Mouse (Mus musculus) lung, embryonic 16.5 days (tissue): ENCODE measurements around the gene Vmn2r88. TPM values are rescaled to one million over a fixed set of nuclear protein-coding genes. Genes with fewer than 3 reads are reported as not detected.
"Not testable (repeated sequence)": the region's sequence is repeated elsewhere in the genome, so short reads cannot be mapped to it uniquely, and the experiment has no call there.

ENCODE experiments used
- ATAC-seq: fragments of 200-750 bp; cut with Nextera tagmentation; 2 replicates; pipeline ENCODE4 v1.8.0; 2017; ENCODE audit warnings: low read depth, mild to moderate bottlenecking, moderate library complexity
- H3K27ac ChIP-seq: fragments of 300-500 bp; sonication (generic); 2 replicates; pipeline ENCODE4 v1.5.1; 2014; ENCODE audit warnings: mild to moderate bottlenecking, control low read depth, low read length
- H3K27me3 ChIP-seq: fragments of 300-500 bp; sonication (generic); 2 replicates; pipeline ENCODE4 v1.6.1; 2014; ENCODE audit warnings: low read depth, low read length, mixed read lengths; ENCODE audit not compliant: control insufficient read depth, insufficient read depth
- H3K36me3 ChIP-seq: fragments of 300-500 bp; sonication (generic); 2 replicates; pipeline ENCODE4 v1.6.1; 2014; ENCODE audit warnings: low read length; ENCODE audit not compliant: control insufficient read depth, insufficient read depth
- H3K4me1 ChIP-seq: fragments of 300-500 bp; sonication (generic); replicated peaks from 2 replicates; pipeline ENCODE4 v1.6.1; 2014; ENCODE audit warnings: low read length, mixed read lengths; ENCODE audit not compliant: control insufficient read depth, insufficient read depth
- H3K4me2 ChIP-seq: fragments of 300-500 bp; sonication (generic); 2 replicates; pipeline ENCODE4 v1.6.1; 2014; ENCODE audit warnings: low read depth, low read length, control low read depth
- H3K4me3 ChIP-seq: fragments of 300-500 bp; sonication (generic); 2 replicates; pipeline ENCODE4 v1.5.1; 2014; ENCODE audit warnings: mild to moderate bottlenecking, low read length, control low read depth
- H3K9ac ChIP-seq: fragments of 300-500 bp; sonication (generic); 2 replicates; pipeline ENCODE4 v1.6.1; 2014; ENCODE audit warnings: low read length, control low read depth
- H3K9me3 ChIP-seq: fragments of 300-500 bp; sonication (generic); 2 replicates; pipeline ENCODE4 v1.6.1; 2016; ENCODE audit warnings: low read length; ENCODE audit not compliant: control insufficient read depth
- WGBS: fragments of 180-500 bp; shearing (Covaris S2); extraction: QIAGEN DNeasy Blood & Tissue Kit; methylation state at CpG from one replicate; pipeline ENCODE4 v1.1.7; 2014; 5-methylcytosine and 5-hydroxymethylcytosine counted together
- polyA plus RNA-seq: library from polyadenylated mRNA; unstranded; fragments of >200 nt; fragmentation: Nextera tagmentation; extraction: Ambion mirVana; gene quantifications from 2 replicates; pipeline ENCODE4 v1.2.1, GENCODE M21; 2015

Gene Vmn2r88
- not detected in 2 replicates for polyA plus RNA-seq

DNA sequence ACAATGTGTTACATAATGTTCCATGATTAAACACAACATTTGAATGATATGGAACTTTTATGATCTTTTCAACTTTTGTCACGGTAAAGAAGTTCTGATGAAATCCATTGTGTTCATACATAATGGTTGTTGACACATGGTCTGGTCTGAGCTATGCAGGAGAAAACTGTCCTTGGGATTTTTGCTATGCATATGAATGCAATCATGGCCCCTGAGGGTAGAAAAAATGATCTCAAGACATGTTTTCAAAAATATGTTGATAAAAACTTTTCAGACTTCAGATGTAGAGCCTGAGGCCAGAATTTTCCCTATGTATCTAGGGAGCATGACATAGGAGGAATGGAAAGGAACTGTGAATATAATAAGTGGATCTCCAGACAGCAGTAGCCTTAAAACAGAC lies at the start of gene Vmn2r88:
Gene Vmn2r88 (plus strand): TSS at position 301 of the 400 bp plus-strand sequence.
- Histone ChIP-seq H3K4me3 (no peak within 1 kb of the TSS), H3K9ac (no peak within 1 kb of the TSS), H3K4me1 (no peaks in the 10 kb centered on the region), H3K27ac (no peak within 1 kb of the TSS), H3K9me3 (no peaks in the 10 kb centered on the region), H3K27me3 (no peaks in the 10 kb centered on the region), H3K36me3 (no peaks in the 10 kb centered on the region), H3K4me2 (no peak within 1 kb of the TSS)
- 69% methylated on average over 1 of the region's 1 CpGs for WGBS
- ATAC-seq = no peak

GRCm38 (mm10) chr14:51361456-51361855 lies 49.2 kb upstream of the Vmn2r88 start, which contains the start of gene Gm7247:
Gm7247 (plus strand) TSS chr14:51361756.
- H3K4me1 ChIP-seq = no peaks in the 10 kb centered on the region

DNA sequence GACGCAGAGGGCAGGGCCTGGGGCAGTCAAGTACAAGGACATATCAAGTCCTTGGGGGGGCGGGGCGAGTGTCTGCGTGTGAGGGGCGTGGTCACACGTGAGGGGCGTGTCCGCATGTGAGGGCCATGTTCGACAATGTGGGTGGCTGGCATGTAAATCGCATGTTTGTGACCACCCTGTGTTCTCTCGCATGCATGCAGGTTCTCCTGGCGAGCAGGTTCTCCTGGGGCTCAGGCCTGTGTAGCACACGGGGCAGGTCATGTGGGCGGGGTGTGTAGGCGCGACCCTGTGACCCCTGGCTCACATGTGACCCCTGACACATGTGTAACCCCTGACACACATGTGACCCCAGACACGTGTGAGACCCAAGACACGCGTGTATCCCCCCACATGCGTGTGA lies 27.8 kb upstream of the Vmn2r88 start:
- H3K4me2 ChIP-seq = no peak overlapping the region
- ATAC-seq = no peak
- no peaks in the 10 kb centered on the region for H3K27me3 ChIP-seq
- no peak overlapping the region for H3K4me3 ChIP-seq
- H3K9me3 ChIP-seq = peaks cover 16% of the 10 kb centered on the region
- H3K4me1 ChIP-seq = no peaks in the 10 kb centered on the region
- no peak overlapping the region for H3K9ac ChIP-seq
- WGBS = 94% methylated on average over 20 of the region's 20 CpGs
- H3K27ac ChIP-seq = no peak overlapping the region
- H3K36me3 ChIP-seq = no peaks in the 10 kb centered on the region

More at GRCm38 (mm10) chr14:51361456-51361855, 49.2 kb upstream of the Vmn2r88 start, which contains the start of gene Gm7247:
- Histone ChIP-seq H3K27me3 (peaks cover 2% of the 10 kb centered on the region; the same call in 1 of the 2 replicates), H3K4me3 (no peak within 1 kb of the TSS), H3K9me3 (no peaks in the 10 kb centered on the region), H3K36me3 (no peaks in the 10 kb centered on the region), H3K4me2 (no peak within 1 kb of the TSS), H3K9ac (no peak within 1 kb of the TSS), H3K27ac (no peak within 1 kb of the TSS)
- ATAC-seq = no peak
- 73% methylated on average over 1 of the region's 1 CpGs for WGBS

- Histone ChIP-seq H3K27ac (no peak overlapping the region), H3K4me1 (no peaks in the 10 kb centered on the region), H3K9me3 (peaks cover 21% of the 10 kb centered on the region), H3K4me2 (no peak overlapping the region), H3K4me3 (no peak overlapping the region), H3K9ac (no peak overlapping the region), H3K36me3 (no peaks in the 10 kb centered on the region), H3K27me3 (no peaks in the 10 kb centered on the region)
- 95% methylated on average over 10 of the region's 10 CpGs for WGBS
- ATAC-seq = no peak
These were observed 26.3 kb upstream of the Vmn2r88 start for GRCm38 (mm10) chr14:51384351-51384750.

- Histone ChIP-seq H3K4me3 (no peak overlapping the region), H3K36me3 (no peaks in the 10 kb centered on the region), H3K4me2 (no peak overlapping the region), H3K27me3 (no peaks in the 10 kb centered on the region), H3K9me3 (peaks cover 21% of the 10 kb centered on the region), H3K9ac (no peak overlapping the region), H3K4me1 (no peaks in the 10 kb centered on the region), H3K27ac (no peak overlapping the region)
- 85% methylated on average over 4 of the region's 4 CpGs for WGBS
- ATAC-seq = no peak
These were observed 24.9 kb upstream of the Vmn2r88 start for GRCm38 (mm10) chr14:51385741-51386140.

DNA sequence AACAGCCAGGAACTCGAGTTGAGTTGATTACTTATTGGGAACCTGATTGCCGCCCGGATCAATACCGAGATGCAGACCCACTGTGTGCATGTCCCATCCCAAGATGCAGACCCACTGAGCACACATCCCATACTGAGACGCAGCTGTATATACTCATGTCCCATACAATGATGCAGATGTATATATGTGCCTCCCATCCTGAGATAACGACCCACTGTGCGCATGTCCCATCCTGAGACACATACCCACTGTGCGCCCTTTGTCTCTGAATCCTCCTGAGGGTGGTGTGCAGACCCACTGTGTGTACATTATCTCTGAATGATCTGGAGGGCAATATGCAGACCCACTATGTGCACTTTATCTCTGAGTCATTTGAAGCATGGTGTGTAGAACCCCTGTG lies 22.9 kb upstream of the Vmn2r88 start:
- Histone ChIP-seq H3K27me3 (no peaks in the 10 kb centered on the region), H3K4me1 (no peaks in the 10 kb centered on the region), H3K36me3 (no peaks in the 10 kb centered on the region), H3K27ac (no peak overlapping the region), H3K9me3 (peaks cover 21% of the 10 kb centered on the region), H3K9ac (no peak overlapping the region), H3K4me2 (no peak overlapping the region), H3K4me3 (no peak overlapping the region)
- 95% methylated on average over 8 of the region's 8 CpGs for WGBS
- no peak for ATAC-seq

DNA sequence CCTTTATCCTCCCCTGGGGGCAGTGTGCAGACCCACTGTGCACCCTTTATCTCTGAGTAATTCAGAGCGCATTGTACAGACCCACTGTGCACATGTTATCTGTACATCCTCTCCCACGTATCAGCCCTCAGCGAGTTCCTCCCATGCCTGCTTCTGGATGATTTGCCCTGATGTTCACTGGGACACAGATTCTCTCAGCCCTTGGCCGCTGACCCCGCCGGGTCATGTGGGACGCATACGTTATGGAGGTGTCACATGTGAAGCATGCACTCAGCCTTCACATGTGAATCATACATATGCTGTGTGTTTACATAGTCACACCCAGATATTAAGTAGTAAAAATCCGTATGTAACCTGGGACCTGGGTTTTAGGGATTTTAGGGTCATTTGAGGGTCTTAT lies 22.4 kb upstream of the Vmn2r88 start:
- ATAC-seq = no peak
- no peaks in the 10 kb centered on the region for H3K36me3 ChIP-seq
- no peaks in the 10 kb centered on the region for H3K27me3 ChIP-seq
- 93% methylated on average over 9 of the region's 9 CpGs for WGBS
- no peak overlapping the region for H3K9ac ChIP-seq
- peaks cover 16% of the 10 kb centered on the region for H3K9me3 ChIP-seq
- no peaks in the 10 kb centered on the region for H3K4me1 ChIP-seq
- H3K4me2 ChIP-seq = no peak overlapping the region
- H3K4me3 ChIP-seq = no peak overlapping the region
- no peak overlapping the region for H3K27ac ChIP-seq

GRCm38 (mm10) chr14:51423885-51424284 lies 13.3 kb downstream of the Vmn2r88 start:
- Histone ChIP-seq H3K27me3 (no peaks in the 10 kb centered on the region), H3K9me3 (no peaks in the 10 kb centered on the region), H3K27ac (no peak overlapping the region), H3K36me3 (no peaks in the 10 kb centered on the region), H3K4me1 (no peaks in the 10 kb centered on the region), H3K4me2 (no peak overlapping the region), H3K9ac (no peak overlapping the region), H3K4me3 (no peak overlapping the region)
- ATAC-seq = no peak
- WGBS = 52% methylated on average over 2 of the region's 2 CpGs

GRCm38 (mm10) chr14:51430138-51430537 lies 19.5 kb downstream of the Vmn2r88 start:
- not testable (repeated sequence) for H3K9ac ChIP-seq, H3K27ac ChIP-seq, H3K9me3 ChIP-seq, H3K4me3 ChIP-seq, H3K4me1 ChIP-seq, H3K27me3 ChIP-seq, H3K36me3 ChIP-seq, ATAC-seq, H3K4me2 ChIP-seq

- H3K4me3 ChIP-seq = no peak overlapping the region
- 87% methylated on average over 16 of the region's 16 CpGs for WGBS
- no peak overlapping the region for H3K27ac ChIP-seq
- H3K27me3 ChIP-seq = no peaks in the 10 kb centered on the region
- no peak for ATAC-seq
- H3K4me2 ChIP-seq = no peak overlapping the region
- no peaks in the 10 kb centered on the region for H3K36me3 ChIP-seq
- H3K9ac ChIP-seq = no peak overlapping the region
- H3K9me3 ChIP-seq = peaks cover 14% of the 10 kb centered on the region
- H3K4me1 ChIP-seq = no peaks in the 10 kb centered on the region
These were observed 23.9 kb downstream of the Vmn2r88 start for GRCm38 (mm10) chr14:51434546-51434945.
